Mouse (Mus musculus): ENCODE data around the gene Tanc2.

- TF ChIP-seq GATA1 (IDR thresholded peaks at IDR 0.05; ENCODE audit: low read length) = no peak
- no peak for TF ChIP-seq TAL1 (IDR thresholded peaks at IDR 0.05; ENCODE audit: low read length)
Measured at GRCm38 (mm10) chr11:105591905-105592304, 2.1 kb downstream of the Tanc2 start.

Measured in erythroblast, embryonic 14.5 days (primary cell).